Mouse (Mus musculus): ENCODE data around the gene Enthd1. TPM values are rescaled to one million over a fixed set of nuclear protein-coding genes. Genes with fewer than 3 reads are reported as not detected.
"Not testable (repeated sequence)": the region's sequence is repeated elsewhere in the genome, so short reads cannot be mapped to it uniquely, and the experiment has no call there.

Gene Enthd1
- total RNA-seq, 2 experiments from 2014 or later = not detected

DNA sequence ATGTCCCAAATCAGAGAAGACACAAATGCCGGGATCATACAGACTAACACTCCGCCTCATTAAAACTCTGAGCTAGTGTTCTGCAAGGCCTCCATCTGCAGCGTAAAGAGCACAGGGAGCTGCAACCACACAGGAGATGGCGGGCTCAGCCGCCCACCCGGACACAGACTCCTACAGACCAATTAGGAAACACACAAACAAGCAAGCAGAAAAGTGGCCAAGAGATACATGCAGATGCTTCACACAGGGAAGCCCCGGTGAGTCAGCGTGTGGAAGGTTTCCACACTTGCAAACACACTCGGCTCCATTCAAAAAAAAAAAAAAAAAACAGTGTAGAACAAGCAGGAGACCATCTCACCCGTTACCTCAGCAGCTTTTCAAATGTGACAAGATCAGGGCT is 64.5 kb downstream of the Enthd1 start:
- no peak for ATAC-seq (replicated peaks; ENCODE audit: low FRiP score, poor library complexity, severe bottlenecking)

DNA sequence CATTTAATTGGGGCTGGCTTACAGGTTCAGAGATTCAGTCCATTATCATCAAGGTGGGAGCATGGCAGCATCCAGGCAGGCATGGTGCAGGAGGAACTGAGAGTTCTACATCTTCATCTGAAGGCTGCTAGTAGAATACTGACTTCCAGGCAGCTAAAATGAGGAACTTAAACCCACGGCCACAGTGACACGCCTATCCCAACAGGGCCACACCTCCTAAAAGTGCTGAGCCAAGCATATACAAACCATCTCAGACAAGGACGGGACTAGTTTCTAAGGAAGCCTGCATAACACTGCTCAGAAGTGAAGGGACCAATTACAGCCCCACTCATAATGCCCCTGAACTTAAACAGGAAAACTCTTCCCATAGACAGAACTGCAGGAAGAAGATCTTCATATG is 67.2 kb downstream of the Enthd1 start:
- not testable (repeated sequence) for ATAC-seq (replicated peaks; ENCODE audit: low FRiP score, poor library complexity, severe bottlenecking)

DNA sequence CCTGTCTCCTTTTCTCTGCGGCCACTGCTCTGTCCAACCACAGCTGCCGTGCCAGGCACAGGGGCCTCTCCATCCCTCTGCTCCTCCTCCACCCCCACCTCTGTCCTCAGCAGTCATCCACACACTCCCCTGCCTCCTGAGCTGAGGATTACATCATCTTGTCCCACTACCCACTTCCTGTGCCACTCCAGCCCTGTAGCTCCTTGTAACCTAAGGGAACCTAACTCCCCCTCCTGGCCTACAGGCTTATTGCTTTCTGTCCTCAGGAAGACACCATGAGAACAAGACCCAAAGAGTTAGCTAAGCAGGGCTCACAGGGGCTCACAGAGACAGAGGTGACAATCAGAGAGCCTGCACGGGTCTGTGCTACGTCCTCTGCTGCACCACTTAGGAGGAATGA is 73.5 kb downstream of the Enthd1 start:
- ATAC-seq (replicated peaks; ENCODE audit: low FRiP score, poor library complexity, severe bottlenecking) = no peak

DNA sequence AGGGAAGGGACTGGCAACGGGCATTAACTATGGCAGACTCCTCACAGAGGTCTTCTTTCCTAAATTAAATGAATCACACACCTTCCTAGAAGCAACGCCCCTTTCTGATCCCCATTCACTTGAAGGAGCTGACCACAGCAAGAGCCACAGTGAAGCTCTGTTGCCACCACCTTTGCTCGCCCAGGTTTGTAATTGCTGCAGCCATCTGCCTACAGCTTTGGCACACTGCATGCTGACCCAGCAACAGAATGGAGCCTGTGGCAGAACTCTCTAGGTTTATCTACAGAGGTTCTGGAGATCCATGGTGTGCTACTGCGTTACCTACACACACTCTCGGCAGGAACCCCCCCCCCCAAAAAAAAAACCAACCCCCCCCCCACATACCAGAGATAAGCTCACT is 74.8 kb downstream of the Enthd1 start:
- ATAC-seq (replicated peaks; ENCODE audit: low FRiP score, poor library complexity, severe bottlenecking) = no peak

DNA sequence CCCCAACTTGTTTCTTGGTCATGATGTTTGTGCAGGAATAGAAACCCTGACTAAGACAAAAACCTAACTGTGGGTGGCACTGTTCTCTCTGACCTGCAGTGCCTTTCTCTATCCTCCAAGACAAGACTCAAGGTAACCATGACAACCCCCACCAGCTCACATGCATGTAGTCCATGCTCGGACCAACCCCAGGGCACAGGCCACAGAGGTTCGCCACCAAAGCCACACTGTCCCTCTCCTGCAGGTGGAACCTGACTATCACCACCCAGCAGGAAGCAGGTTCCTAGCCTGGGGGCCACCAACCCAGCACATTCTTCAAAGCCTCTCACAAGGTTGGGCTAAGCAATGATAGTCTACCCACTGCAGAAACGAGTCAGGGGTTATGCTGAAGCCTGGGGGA is 76.3 kb downstream of the Enthd1 start:
- ATAC-seq (replicated peaks; ENCODE audit: low FRiP score, poor library complexity, severe bottlenecking) = no peak

DNA sequence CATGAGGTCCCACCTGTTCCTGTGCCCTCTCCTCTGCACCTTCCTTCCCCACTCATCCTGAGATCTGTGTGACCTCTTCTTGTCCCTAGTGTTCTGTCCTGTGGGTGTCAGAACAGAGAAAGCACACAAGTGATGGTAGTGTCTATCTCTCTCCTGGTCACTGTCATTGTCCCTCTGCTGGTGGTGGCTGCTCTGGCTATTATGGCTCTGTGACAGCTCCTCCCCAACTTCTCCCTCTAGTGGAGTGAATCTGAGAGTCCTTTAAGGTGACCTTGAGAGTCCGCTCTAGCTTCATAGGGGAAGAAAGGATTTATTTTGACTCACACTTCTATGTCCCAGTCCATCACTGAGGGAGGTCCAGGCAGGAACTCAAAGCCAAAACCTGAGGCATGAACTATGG is 79.4 kb downstream of the Enthd1 start:
- no peak for ATAC-seq (replicated peaks; ENCODE audit: low FRiP score, poor library complexity, severe bottlenecking)

DNA sequence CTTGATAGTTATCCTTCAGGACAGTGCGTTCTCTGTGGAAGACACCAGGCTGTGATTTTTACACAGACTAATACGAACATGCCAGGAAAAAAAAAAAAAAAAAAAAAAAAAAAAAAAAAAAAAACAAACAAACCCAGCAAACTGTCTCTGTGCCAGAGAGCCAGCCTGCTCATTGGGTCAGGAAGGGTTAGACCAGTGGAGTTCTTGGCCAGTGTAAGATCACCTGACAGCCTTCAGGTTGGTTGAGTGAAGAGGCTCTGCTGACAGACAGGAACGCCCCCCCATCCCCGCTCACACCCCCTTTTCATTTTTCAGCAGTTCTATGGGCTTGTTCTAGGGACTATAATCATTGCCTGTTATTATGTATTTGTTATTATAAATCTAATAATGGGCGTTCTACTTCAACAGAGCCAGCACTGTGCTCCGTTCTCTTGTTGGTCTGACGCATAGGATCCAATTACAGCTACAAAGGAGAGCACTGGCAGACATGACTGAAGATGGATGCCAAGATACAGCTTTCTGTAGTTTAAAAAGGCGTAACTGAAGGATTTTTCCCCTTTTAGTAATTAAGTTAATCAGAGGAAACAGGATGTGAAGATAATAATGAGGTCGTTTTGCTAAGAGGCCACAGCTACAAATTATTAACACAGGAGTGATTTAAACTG is 81.8 kb downstream of the Enthd1 start:
- ATAC-seq (replicated peaks; ENCODE audit: low FRiP score, poor library complexity, severe bottlenecking) = no peak

DNA sequence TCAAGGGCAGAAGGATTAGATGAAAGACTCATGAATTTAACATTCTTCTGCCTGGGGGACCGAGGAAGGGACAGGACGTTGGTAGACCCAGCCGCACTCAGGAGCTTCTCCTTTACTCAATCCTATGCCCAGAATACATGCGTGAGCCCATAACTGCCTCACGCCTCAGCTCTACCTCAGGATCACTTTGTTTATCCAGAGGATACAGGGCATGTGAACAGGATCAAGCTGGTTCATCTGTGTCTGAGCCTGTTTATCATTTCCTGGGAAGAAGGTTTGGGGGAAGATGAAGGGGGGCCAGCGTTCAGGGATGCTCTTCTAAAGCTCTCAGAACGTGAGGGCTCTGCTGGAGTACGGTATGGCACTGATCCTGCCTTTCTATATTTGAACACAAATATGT is 82.6 kb downstream of the Enthd1 start:
- no peak for ATAC-seq (replicated peaks; ENCODE audit: low FRiP score, poor library complexity, severe bottlenecking)

DNA sequence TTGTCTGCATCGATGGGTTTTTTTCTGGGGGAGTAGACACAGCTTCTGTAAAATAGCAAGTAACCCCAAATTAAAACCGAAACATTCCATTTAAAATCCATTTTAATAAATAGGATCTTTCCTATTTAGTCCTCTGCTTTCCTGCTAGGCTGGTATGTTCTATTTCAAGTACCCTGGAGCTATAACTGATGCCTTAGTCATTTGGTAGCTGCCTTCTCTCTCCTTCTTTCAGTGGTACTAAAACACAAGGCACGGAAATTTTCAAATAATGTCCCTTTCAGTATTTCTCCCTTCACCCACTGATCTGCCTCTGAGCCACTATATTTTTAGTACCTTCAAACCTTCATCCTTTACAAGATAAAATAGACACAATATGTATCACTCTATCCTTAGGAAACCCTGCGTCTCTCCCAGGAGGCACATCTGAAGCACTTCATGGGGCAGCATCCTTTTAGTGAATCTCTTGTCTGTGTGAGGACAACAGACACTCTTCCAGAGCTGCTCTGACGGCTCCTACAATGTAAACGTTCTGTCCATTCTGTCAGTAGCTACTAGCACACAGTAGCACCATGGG is 90.4 kb downstream of the Enthd1 start:
- ATAC-seq (replicated peaks; ENCODE audit: low FRiP score, poor library complexity, severe bottlenecking) = no peak

DNA sequence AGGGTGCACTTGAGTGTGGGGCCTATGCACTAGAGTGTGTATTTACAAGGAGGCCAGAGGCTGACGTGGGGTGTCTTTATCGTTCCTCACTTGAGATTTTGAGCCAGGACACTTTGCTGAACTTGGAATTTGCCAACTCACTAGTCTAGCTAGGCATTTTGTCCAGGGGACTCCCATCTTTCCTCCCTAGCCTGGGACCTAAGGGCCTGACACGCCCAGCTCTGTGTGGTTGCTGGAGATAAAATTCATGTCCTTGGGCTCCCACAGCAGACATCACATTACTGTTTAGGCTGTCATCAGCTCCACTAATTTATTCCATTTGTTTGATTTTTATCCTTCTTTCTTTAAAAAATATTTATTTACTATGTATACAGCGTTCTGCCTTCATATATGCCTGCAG is 97.1 kb downstream of the Enthd1 start:
- ATAC-seq (replicated peaks; ENCODE audit: low FRiP score, poor library complexity, severe bottlenecking) = peak; percentile 85

DNA sequence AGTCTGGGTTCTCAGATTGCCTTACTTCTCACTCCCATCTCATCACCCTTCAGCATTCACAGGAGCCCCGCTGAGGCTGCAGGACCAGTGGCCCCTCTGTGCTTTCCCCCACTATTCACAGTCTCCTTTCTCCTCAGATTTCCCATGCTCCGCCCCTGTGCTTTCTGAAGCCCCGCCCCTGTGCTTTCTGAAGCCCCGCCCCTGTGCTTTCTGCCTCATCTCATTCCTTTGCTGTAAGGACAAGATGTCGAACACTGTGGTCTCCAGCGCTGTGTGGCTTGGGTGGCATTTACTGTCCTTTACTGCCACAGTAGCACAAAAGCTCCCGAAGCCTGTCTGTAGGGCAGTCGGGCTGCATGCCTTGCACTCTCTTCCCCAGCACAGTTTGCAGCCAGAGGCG is 102.8 kb downstream of the Enthd1 start:
- ATAC-seq (replicated peaks; ENCODE audit: low FRiP score, poor library complexity, severe bottlenecking) = 0 out of 2 replicates have a peak, but pooled peaks have one; percentile 57

DNA sequence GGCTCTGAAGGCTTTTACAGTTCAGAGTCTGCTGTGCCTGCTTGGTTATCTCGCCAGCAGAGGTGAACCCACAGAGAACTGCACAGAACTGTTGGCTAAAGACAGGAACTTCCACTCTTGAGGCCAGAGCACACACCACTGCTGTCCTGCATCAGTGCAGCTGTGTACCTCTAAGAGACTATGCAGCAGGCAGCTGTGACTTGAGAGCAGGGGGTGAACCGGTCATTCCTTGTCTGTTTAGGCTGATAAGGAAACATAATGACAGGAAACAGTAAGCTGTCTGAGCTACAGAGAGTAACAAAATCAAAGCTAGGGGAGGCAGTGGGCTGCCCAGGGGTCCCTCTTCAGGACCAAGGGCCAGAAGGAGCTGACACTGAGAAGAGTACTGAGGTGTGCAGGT is 103.5 kb downstream of the Enthd1 start:
- ATAC-seq (replicated peaks; ENCODE audit: low FRiP score, poor library complexity, severe bottlenecking) = no peak

DNA sequence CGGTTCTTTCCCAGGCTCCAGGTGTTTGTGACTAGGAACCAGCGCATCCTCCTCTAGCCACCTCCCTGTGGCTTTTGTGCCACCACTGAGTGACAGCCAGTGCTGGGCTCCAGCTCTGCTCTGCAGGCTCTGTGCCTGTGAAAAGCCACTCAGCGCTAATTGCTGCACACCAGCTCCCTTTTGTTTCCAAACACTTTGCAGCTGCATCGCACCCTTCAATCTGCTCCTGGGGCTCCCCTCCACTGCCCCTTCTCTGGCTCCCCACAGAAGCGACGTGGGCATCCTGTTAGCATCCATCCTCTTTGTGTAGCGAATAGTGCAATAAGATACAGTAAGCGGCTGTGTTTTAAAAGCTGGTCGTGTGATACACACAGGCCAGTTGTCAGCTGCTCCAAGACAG is 104.9 kb downstream of the Enthd1 start:
- ATAC-seq (replicated peaks; ENCODE audit: low FRiP score, poor library complexity, severe bottlenecking) = no peak

DNA sequence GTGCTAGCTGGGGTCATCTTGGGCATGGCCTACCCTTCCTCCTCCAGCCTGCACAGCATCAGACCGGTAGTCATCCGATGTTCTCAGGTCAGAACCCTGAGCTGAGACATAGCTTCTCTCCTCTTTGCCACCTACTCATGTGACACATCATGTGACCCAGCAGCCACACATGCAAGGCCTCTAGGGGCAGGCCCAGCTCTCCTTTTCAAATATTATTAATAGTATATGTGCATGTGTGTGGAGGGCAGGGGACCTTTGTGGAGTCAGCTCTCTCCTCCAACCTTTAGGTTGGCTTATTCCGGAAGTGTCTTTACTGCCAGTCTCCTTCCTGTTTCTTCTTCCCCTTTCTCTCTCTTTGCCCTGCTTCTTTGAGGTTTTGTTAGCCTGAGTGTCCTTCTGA is 107.0 kb downstream of the Enthd1 start:
- no peak for ATAC-seq (replicated peaks; ENCODE audit: low FRiP score, poor library complexity, severe bottlenecking)

DNA sequence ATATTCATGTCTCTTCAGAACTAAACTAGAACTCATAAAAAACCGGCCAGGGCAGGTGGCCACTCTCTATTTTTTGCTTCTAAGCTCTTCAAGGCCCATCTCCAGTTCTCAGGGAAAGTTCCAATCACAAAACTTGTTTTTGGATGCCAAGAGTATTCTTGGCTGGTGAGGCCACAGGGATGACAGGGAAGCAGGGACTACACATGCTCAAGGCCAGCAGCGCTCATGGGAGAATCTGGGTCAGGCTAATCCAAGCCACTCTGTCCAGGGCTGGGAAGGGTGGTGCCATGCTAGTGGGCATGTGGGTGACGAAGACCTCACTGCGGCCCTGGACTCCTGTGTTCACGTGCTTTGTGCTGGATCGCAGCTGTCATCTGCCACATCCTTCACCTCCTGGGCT is 110.5 kb downstream of the Enthd1 start:
- no peak for ATAC-seq (replicated peaks; ENCODE audit: low FRiP score, poor library complexity, severe bottlenecking)

DNA sequence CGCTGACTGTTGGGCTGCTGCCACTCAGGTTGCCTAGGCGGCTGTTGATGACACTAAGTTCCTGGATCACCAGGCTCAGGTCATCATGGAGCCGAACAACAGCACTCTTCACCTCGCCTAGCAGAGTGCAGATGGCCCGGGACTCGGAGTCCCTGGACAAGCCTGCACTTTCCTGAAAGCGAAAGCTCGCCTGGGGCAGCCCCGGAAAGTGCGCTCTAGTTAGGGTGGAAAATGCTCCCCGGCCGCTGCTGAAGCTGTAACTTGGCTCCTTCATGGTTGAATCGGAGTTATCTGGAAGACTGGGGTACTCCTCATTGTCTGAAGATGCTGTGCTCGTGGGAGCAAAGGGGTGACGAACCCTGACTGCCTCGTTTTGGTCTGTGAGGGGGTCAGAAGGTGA is 112.5 kb downstream of the Enthd1 start:
- no peak for ATAC-seq (replicated peaks; ENCODE audit: low FRiP score, poor library complexity, severe bottlenecking)

DNA sequence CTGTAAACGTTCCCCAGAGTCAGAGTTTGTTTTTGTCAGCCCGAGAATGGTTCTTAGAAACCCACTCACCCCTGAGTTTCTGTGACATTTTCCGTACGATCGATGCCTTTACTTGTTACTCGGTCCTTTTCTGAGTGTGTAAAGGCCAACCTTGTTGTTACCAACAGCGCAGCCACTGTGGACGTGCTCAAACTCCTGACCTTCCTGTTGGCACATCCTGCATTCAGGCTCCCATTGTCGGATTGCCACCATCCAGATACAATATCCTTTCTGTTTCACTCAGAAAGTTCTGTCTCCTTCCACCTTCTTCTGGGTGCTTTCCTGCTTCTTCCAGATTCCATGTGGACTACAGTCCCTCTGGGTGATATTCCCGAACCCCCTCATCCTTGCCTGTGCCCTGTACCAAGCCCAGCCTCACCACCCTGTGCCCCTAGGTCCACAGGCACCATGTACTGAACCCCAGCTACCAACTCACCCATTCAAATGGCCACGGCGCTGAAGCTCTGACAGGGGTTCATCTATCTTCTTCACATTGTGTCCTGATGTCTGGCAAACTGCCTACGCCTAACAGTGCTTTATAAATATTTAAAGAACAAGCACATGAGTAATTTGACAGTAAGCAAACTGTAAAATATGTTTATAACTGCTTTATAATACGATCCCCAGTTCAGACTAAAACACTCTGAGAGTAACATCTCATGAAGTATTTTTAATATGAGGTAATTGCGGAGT is 118.8 kb downstream of the Enthd1 start:
- ATAC-seq (replicated peaks; ENCODE audit: low FRiP score, poor library complexity, severe bottlenecking) = no peak

DNA sequence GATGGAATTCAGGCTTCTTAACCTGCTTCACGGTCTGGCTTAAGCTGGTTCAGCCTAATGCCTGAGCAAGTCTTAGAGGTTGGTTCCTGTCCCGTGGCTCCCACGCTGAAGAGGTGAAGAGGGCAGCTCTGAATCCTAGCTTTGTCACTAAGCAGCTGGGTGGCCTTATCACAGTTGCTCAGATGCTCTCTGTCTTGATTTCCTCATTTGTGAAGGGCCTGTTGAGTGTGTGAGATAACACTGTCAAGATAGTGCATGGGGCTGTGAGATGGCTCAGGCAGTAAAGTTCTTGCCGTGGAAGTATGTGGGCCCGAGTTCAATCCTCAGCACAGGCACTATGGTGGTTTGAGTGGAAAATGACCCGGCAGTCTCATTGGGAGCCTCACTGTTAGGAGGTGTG is 124.8 kb downstream of the Enthd1 start:
- no peak for ATAC-seq (replicated peaks; ENCODE audit: low FRiP score, poor library complexity, severe bottlenecking)

DNA sequence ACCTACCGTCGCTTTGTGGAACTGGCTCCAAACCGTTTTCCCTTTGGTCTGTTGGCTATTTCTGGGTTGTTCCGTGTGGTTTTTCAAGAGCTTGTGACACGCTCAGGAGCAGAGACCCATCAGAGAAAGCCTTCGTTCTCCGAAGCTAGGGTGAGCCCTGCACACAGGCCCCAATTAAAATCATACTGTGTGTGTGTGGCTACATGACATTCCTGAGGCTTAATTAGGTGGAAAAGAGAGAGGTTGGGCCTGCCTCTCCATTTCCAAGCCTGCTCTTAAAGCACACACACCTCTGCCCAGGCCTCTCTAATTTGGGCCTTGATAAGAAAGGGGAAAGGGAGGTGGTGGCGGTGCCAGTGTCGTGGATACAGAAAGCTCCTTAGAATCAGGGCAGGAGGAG is 126.5 kb downstream of the Enthd1 start:
- no peak for ATAC-seq (replicated peaks; ENCODE audit: low FRiP score, poor library complexity, severe bottlenecking)

DNA sequence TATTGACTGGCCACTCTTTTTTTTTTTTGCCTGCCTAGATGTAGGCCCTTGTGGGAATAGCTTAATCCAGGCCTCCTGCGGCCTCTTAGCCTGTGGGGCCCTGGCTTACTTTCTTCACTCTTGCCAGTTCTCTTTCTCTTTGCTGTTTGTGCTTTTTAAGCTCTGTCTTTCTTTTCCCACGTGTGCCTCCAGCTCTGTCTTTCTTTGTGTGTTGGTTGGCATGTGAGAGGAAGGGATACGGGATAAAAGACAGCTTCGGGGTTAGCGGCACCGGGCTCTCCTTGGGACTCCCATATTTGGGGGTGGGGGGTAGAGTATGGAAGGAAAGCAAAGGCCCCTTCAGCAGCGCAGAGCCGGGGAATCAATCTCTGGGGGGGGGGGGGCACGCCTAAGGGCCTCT is 127.0 kb downstream of the Enthd1 start:
- ATAC-seq (replicated peaks; ENCODE audit: low FRiP score, poor library complexity, severe bottlenecking) = no peak

DNA sequence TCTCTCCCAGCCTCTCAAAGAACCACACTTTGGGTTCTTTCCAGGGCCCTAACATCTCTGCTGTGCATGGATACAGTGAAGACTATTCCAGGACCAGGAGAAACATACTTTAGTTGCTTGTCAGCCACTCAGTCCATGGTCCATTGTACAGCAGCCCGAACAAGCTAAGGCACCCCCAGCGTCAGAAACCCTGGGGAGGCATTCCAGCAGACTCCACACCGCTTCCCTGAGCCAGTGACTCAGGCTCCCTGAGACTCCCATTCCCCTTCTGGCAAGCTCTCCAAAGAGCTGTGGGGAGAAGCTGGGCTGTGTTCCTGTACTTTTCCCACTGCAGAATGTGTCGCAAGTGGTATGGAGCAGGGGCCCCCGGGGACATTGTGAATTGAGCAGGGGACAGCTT is 128.0 kb downstream of the Enthd1 start:
- ATAC-seq (replicated peaks; ENCODE audit: low FRiP score, poor library complexity, severe bottlenecking) = no peak
